Mouse (Mus musculus) limb, embryonic 14.5 days (tissue): ENCODE results near the gene Eif4e2. TPM values are rescaled to one million over a fixed set of nuclear protein-coding genes. Genes with fewer than 3 reads are reported as not detected.

Experiments used
- ATAC-seq: fragments of 200-750 bp; cut with Nextera tagmentation; 2 replicates; pipeline ENCODE4 v1.8.0; 2017; ENCODE audit warnings: low read depth, moderate number of reproducible peaks, moderate TSS enrichment; ENCODE audit not compliant: low FRiP score
- DNase-seq: peaks from one replicate; pipeline ENCODE4 v3.0.0-alpha.2; 2015; ENCODE audit warnings: low spot score
- H3K27ac ChIP-seq: fragments of 300-500 bp; sonication (generic); replicated peaks from 2 replicates; pipeline ENCODE4 v1.5.1; 2014; ENCODE audit warnings: low read depth, mild to moderate bottlenecking, low read length, moderate library complexity, mixed read lengths
- H3K27me3 ChIP-seq: fragments of 300-500 bp; sonication (generic); 2 replicates; pipeline ENCODE4 v1.6.1; 2014; ENCODE audit warnings: low read length, mixed read lengths; ENCODE audit not compliant: control insufficient read depth, insufficient read depth
- H3K36me3 ChIP-seq: fragments of 300-500 bp; sonication (generic); 2 replicates; pipeline ENCODE4 v1.6.1; 2014; ENCODE audit warnings: mild to moderate bottlenecking, low read length, moderate library complexity, mixed read lengths; ENCODE audit not compliant: control insufficient read depth, insufficient read depth
- H3K4me1 ChIP-seq: fragments of 300-500 bp; sonication (generic); 2 replicates; pipeline ENCODE4 v1.6.1; 2014; ENCODE audit warnings: antibody characterized with exemption, low read length, mixed read lengths; ENCODE audit not compliant: control insufficient read depth, insufficient read depth
- H3K4me2 ChIP-seq: fragments of 300-500 bp; sonication (generic); replicated peaks from 2 replicates; pipeline ENCODE4 v1.6.1; 2014; ENCODE audit warnings: low read depth, mild to moderate bottlenecking, low read length, moderate library complexity; ENCODE audit not compliant: severe bottlenecking
- H3K4me3 ChIP-seq: fragments of 300-500 bp; sonication (generic); replicated peaks from 2 replicates; pipeline ENCODE4 v1.5.1; 2014; ENCODE audit warnings: low read length
- H3K9ac ChIP-seq: fragments of 300-500 bp; sonication (generic); 2 replicates; pipeline ENCODE4 v1.6.1; 2014; ENCODE audit warnings: mild to moderate bottlenecking, low read depth, low read length, moderate library complexity; ENCODE audit not compliant: severe bottlenecking
- H3K9me3 ChIP-seq: fragments of 300-500 bp; sonication (generic); 2 replicates; pipeline ENCODE4 v1.6.1; 2016; ENCODE audit warnings: low read length; ENCODE audit not compliant: control insufficient read depth
- POLR2A ChIP-seq: fragments of 200-500 bp; IDR thresholded peaks from 2 replicates; pipeline ENCODE4 v1.8.0; 2012; ENCODE audit warnings: inconsistent platforms, mild to moderate bottlenecking, moderate library complexity, borderline replicate concordance; ENCODE audit not compliant: insufficient read depth, insufficient read length; ENCODE audit errors: extremely low read depth
- WGBS: fragments of 180-500 bp; shearing (Covaris S2); extraction: QIAGEN DNeasy Blood & Tissue Kit; methylation state at CpG from one replicate; pipeline ENCODE4 v1.1.7; 2014; 5-methylcytosine and 5-hydroxymethylcytosine counted together
- polyA plus RNA-seq, 2 experiments: library from polyadenylated mRNA; depleted of rRNA in 1 of 2; stranded (reverse) in 1 of 2; unstranded in 1 of 2; fragments of >200 nt; fragmentation: Nextera tagmentation in 1 of 2; extraction: Ambion mirVana in 1 of 2; gene quantifications; 2 replicates each; pipeline versions ENCODE4 v1.2.1 to v1.2.3; 2012 to 2014

Gene Eif4e2
- polyA plus RNA-seq, 2 experiments = 118 to 139 TPM

- Histone ChIP-seq H3K9me3 (no peaks in the 10 kb centered on the region), H3K9ac (no peak overlapping the region), H3K4me2 (no peak overlapping the region), H3K4me3 (no peak overlapping the region), H3K27ac (no peak overlapping the region), H3K27me3 (peaks cover 33% of the 10 kb centered on the region), H3K36me3 (no peaks in the 10 kb centered on the region), H3K4me1 (peaks cover 6% of the 10 kb centered on the region; the same call in 1 of the 2 replicates)
- no peak for TF ChIP-seq POLR2A
- ATAC-seq (no peak), DNase-seq (no peak)
- WGBS = 70% methylated on average over 2 of the region's 2 CpGs
Measured at GRCm38 (mm10) chr1:87259316-87259715, 45.6 kb downstream of the Eif4e2 start.

DNA sequence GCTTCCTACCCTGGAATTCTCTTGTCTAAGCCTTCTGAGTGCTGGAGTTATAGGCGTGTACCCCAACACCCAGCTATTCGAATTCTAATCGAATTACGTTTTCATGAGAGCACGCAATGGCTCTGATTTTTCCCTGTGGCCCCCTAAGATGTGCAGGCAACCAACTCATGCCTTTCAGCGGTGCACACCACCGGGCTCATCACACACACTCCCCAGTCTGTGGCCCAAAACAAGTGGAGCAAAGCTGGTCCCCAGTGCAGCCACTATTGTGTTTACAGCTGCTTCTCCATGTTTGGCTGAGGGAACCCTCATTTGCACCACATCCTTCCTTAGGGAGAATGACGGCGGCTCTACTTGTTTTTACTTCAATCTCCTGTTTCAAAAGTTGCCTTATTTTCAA is 49.5 kb downstream of the Eif4e2 start:
- peaks cover 57% of the 10 kb centered on the region for H3K27me3 ChIP-seq
- no peak overlapping the region for H3K9ac ChIP-seq
- no peaks in the 10 kb centered on the region for H3K9me3 ChIP-seq
- H3K4me2 ChIP-seq = no peak overlapping the region
- DNase-seq (no peak), ATAC-seq (no peak)
- H3K36me3 ChIP-seq = no peaks in the 10 kb centered on the region
- TF ChIP-seq POLR2A = no peak
- 6% methylated on average over 9 of the region's 9 CpGs for WGBS
- H3K4me3 ChIP-seq = no peak overlapping the region
- H3K4me1 ChIP-seq = peaks cover 14% of the 10 kb centered on the region
- H3K27ac ChIP-seq = no peak overlapping the region

GRCm38 (mm10) chr1:87263796-87264133 is 50.1 kb downstream of the Eif4e2 start:
- Histone ChIP-seq H3K9ac (peak overlapping the region; percentile 28; the same call in 1 of the 2 replicates), H3K4me3 (peak overlapping the region; percentile 49)
- 2% methylated on average over 12 of the region's 12 CpGs for WGBS

GRCm38 (mm10) chr1:87264134-87265006 is 50.7 kb downstream of the Eif4e2 start, which contains the start of gene Efhd1:
Gene Efhd1 (plus strand): TSS chr1:87264363.
- Histone ChIP-seq H3K9ac (peak within 1 kb of the TSS; percentile 28), H3K27me3 (peaks cover 53% of the 10 kb centered on the region), H3K27ac (no peak within 1 kb of the TSS), H3K36me3 (no peaks in the 10 kb centered on the region), H3K9me3 (no peaks in the 10 kb centered on the region), H3K4me1 (peaks cover 14% of the 10 kb centered on the region), H3K4me3 (peak within 1 kb of the TSS; percentile 49), H3K4me2 (peak within 1 kb of the TSS; percentile 96)
- DNase-seq = no peak
- under 1% methylated on average over 66 of the region's 70 CpGs for WGBS
- TF ChIP-seq POLR2A = no peak
- ATAC-seq = peak; percentile 51

More at GRCm38 (mm10) chr1:87263796-87264133, 50.1 kb downstream of the Eif4e2 start:
- Histone ChIP-seq H3K4me2 (peak overlapping the region; percentile 96), H3K9me3 (no peaks in the 10 kb centered on the region), H3K4me1 (peaks cover 14% of the 10 kb centered on the region), H3K27ac (no peak overlapping the region), H3K27me3 (peaks cover 53% of the 10 kb centered on the region), H3K36me3 (no peaks in the 10 kb centered on the region)
- TF ChIP-seq POLR2A = no peak
- DNase-seq (no peak), ATAC-seq (no peak)

- H3K4me3 ChIP-seq = peak overlapping the region; percentile 49
- no peak overlapping the region for H3K9ac ChIP-seq
- peaks cover 17% of the 10 kb centered on the region for H3K4me1 ChIP-seq
- no peak for TF ChIP-seq POLR2A
- ATAC-seq (no peak), DNase-seq (no peak)
- H3K9me3 ChIP-seq = no peaks in the 10 kb centered on the region
- WGBS = 2% methylated on average over 13 of the region's 13 CpGs
- no peaks in the 10 kb centered on the region for H3K36me3 ChIP-seq
- H3K27me3 ChIP-seq = peaks cover 53% of the 10 kb centered on the region
- peak overlapping the region; percentile 96 for H3K4me2 ChIP-seq
- no peak overlapping the region for H3K27ac ChIP-seq
Measured at GRCm38 (mm10) chr1:87265200-87265599, 51.5 kb downstream of the Eif4e2 start.
